8 mouse cellular contexts compared by ENCODE assay signal in genomic region chr7:105602860-105603623, GRCm38 (mm10). TPM values are rescaled to one million over a fixed set of nuclear protein-coding genes. Genes with fewer than 3 reads are reported as not detected.
DNase-seq lines count a peak whose midpoint lies in the region; ATAC-seq and TF ChIP-seq lines count a peak whose summit lies in the region.

No protein-coding gene starts in this region.

- peak; percentile 87 for TF ChIP-seq CTCF in Patski (IDR thresholded peaks at IDR 0.05)
- TF ChIP-seq CTCF in cerebellum, adult 2 months (IDR thresholded peaks at IDR 0.05; ENCODE audit: borderline replicate concordance, insufficient read depth, low read depth, low read length), result peak; percentile 90

- CTCF ChIA-PET in Patski (lab: Charles Lee), result interaction anchor here (0.8 to 1.8 kb wide), 8 partner anchors 9 to 54 kb away, joined by 3 to 6 read pairs (median 3); partner anchors contain the start of gene Dnhd1

- in situ Hi-C loops in Patski (cut with MboI; ENCODE audit: low pct_unique_long_range_greater_than_20kb), result no loop called here

- no peak for DNase-seq in Patski (ENCODE audit: low read depth, low spot score)
- peak; percentile 71 to 78 for DNase-seq in cerebellum, adult 2 months
- DNase-seq in layer of hippocampus, adult 9-11 months, result peak; percentile 57
- peak; percentile 88 for DNase-seq in lung, postnatal 14 days
- DNase-seq in retina, postnatal 1 day, result peak; percentile 80
- peak; percentile 32 to 70 for DNase-seq in urinary bladder, postnatal 36 days (ENCODE audit: low spot score in 2 of 2)

- H3K27me3 ChIP-seq in Patski, result no peaks in the 10 kb centered on the region
- H3K27me3 ChIP-seq in cerebellum, adult 2 months (ENCODE audit: control insufficient read depth, insufficient read depth, low read length), result no peaks in the 10 kb centered on the region
- no peaks in the 10 kb centered on the region for H3K27me3 ChIP-seq in hindbrain, embryonic 13.5 days

- ATAC-seq in Patski, result peak; percentile 95
- ATAC-seq in frontal cortex, adult (ENCODE audit: low TSS enrichment), result peak; percentile 69; the same call in 1 of the 2 replicates
- peak; percentile 60; the same call in 1 of the 2 replicates for ATAC-seq in hindbrain, embryonic 13.5 days (ENCODE audit: low FRiP score)

- no peak overlapping the region for H3K4me2 ChIP-seq in hindbrain, embryonic 13.5 days

- no peak for TF ChIP-seq POLR2A in cerebellum, adult 2 months (IDR thresholded peaks at IDR 0.05; ENCODE audit: borderline replicate concordance, insufficient read depth, low read length)

- WGBS in cerebellum, adult 2 months, result 36% methylated on average over 9 of the region's 9 CpGs
- 38% methylated on average over 9 of the region's 9 CpGs for WGBS in hindbrain, embryonic 13.5 days

- H3K36me3 ChIP-seq in hindbrain, embryonic 13.5 days, result no peaks in the 10 kb centered on the region

- no peak overlapping the region for H3K4me3 ChIP-seq in cerebellum, adult 2 months (replicated peaks; ENCODE audit: insufficient read depth, low read depth, low read length)
- no peak overlapping the region for H3K4me3 ChIP-seq in hindbrain, embryonic 13.5 days

- H3K9ac ChIP-seq in hindbrain, embryonic 13.5 days, result no peak overlapping the region

- H3K4me1 ChIP-seq in cerebellum, adult 2 months (ENCODE audit: control insufficient read depth, insufficient read depth, low read length), result no peaks in the 10 kb centered on the region
- H3K4me1 ChIP-seq in hindbrain, embryonic 13.5 days (replicated peaks), result no peaks in the 10 kb centered on the region

- no peak overlapping the region for H3K27ac ChIP-seq in cerebellum, adult 2 months (ENCODE audit: insufficient read depth, low read length)
- H3K27ac ChIP-seq in hindbrain, embryonic 13.5 days, result no peak overlapping the region

- H3K9me3 ChIP-seq in hindbrain, embryonic 13.5 days, result no peaks in the 10 kb centered on the region

- POLR2A ChIA-PET in Patski (lab: Charles Lee), result interaction anchor here (0.9 kb wide), 1 partner anchor 38 kb away, joined by 3 read pairs; no protein-coding TSS in a partner anchor

RNA-seq across cellular contexts. Expression of gene Hpx, which starts 3.1 kb away (rescaled TPM):
- 0.54 TPM for polyA plus RNA-seq in Patski (2021)
- 0.60 and 0.61 TPM in 2 replicates for polyA plus RNA-seq in cerebellum, adult 2 months (2012; rRNA removed)
- 0.23 and 0.32 TPM in 2 replicates for polyA plus RNA-seq in hindbrain, embryonic 13.5 days (2015; fragmentation: Nextera tagmentation; extraction: Ambion mirVana)

RNA-seq across cellular contexts. Expression of gene Apbb1, which starts 21.6 kb away (rescaled TPM):
- 44.0 TPM for polyA plus RNA-seq in Patski (2021)
- polyA plus RNA-seq in cerebellum, adult 2 months (2012; rRNA removed), result 441 and 475 TPM in 2 replicates
- 242 and 246 TPM in 2 replicates for polyA plus RNA-seq in hindbrain, embryonic 13.5 days (2015; fragmentation: Nextera tagmentation; extraction: Ambion mirVana)

RNA-seq across cellular contexts. Expression of gene Trim3, which starts 30.3 kb away (rescaled TPM):
- 62.0 TPM for polyA plus RNA-seq in Patski (2021)
- polyA plus RNA-seq in cerebellum, adult 2 months (2012; rRNA removed), result 332 and 385 TPM in 2 replicates
- 82.1 and 83.2 TPM in 2 replicates for polyA plus RNA-seq in hindbrain, embryonic 13.5 days (2015; fragmentation: Nextera tagmentation; extraction: Ambion mirVana)

RNA-seq across cellular contexts. Expression of gene Timm10b, which starts 36.8 kb away (rescaled TPM):
- polyA plus RNA-seq in Patski (2021), result 47.6 TPM
- polyA plus RNA-seq in cerebellum, adult 2 months (2012; rRNA removed), result 122 and 137 TPM in 2 replicates
- 157 and 170 TPM in 2 replicates for polyA plus RNA-seq in hindbrain, embryonic 13.5 days (2015; fragmentation: Nextera tagmentation; extraction: Ambion mirVana)

RNA-seq across cellular contexts. Expression of gene Arfip2, which starts 37.2 kb away (rescaled TPM):
- 87.0 TPM for polyA plus RNA-seq in Patski (2021)
- polyA plus RNA-seq in cerebellum, adult 2 months (2012; rRNA removed), result 111 and 121 TPM in 2 replicates
- 74.3 and 77.7 TPM in 2 replicates for polyA plus RNA-seq in hindbrain, embryonic 13.5 days (2015; fragmentation: Nextera tagmentation; extraction: Ambion mirVana)
